Mouse (Mus musculus): ENCODE measurements around the gene Dnah5. TPM values are rescaled to one million over a fixed set of nuclear protein-coding genes. Genes with fewer than 3 reads are reported as not detected.
"Not testable (repeated sequence)": the region's sequence is repeated elsewhere in the genome, so short reads cannot be mapped to it uniquely, and the experiment has no call there.

Gene Dnah5
- total RNA-seq, 2 experiments from 2014 or later: not detected

GRCm38 (mm10) chr15:28260250-28260649 lies 56.7 kb downstream of the Dnah5 start:
- no peak for ATAC-seq (replicated peaks; ENCODE audit: low FRiP score, poor library complexity, severe bottlenecking)

- ATAC-seq (replicated peaks; ENCODE audit: low FRiP score, poor library complexity, severe bottlenecking): no peak
These were observed 95.9 kb downstream of the Dnah5 start for GRCm38 (mm10) chr15:28299438-28299837.

GRCm38 (mm10) chr15:28307131-28307530 lies 103.6 kb downstream of the Dnah5 start:
- no peak for ATAC-seq (replicated peaks; ENCODE audit: low FRiP score, poor library complexity, severe bottlenecking)

- ATAC-seq (replicated peaks; ENCODE audit: low FRiP score, poor library complexity, severe bottlenecking): no peak
These were observed 104.3 kb downstream of the Dnah5 start for GRCm38 (mm10) chr15:28307884-28308283.

GRCm38 (mm10) chr15:28310516-28310915 lies 107.0 kb downstream of the Dnah5 start:
- ATAC-seq (replicated peaks; ENCODE audit: low FRiP score, poor library complexity, severe bottlenecking): no peak

- no peak for ATAC-seq (replicated peaks; ENCODE audit: low FRiP score, poor library complexity, severe bottlenecking)
These were observed 109.9 kb downstream of the Dnah5 start for GRCm38 (mm10) chr15:28313451-28313850.

GRCm38 (mm10) chr15:28315812-28316528 lies 112.4 kb downstream of the Dnah5 start:
- ATAC-seq (replicated peaks; ENCODE audit: low FRiP score, poor library complexity, severe bottlenecking): no peak

- no peak for ATAC-seq (replicated peaks; ENCODE audit: low FRiP score, poor library complexity, severe bottlenecking)
These were observed 119.0 kb downstream of the Dnah5 start for GRCm38 (mm10) chr15:28322533-28322932.

- no peak for ATAC-seq (replicated peaks; ENCODE audit: low FRiP score, poor library complexity, severe bottlenecking)
These were observed 123.4 kb downstream of the Dnah5 start for GRCm38 (mm10) chr15:28326985-28327384.

GRCm38 (mm10) chr15:28327441-28327840 lies 123.9 kb downstream of the Dnah5 start:
- ATAC-seq (replicated peaks; ENCODE audit: low FRiP score, poor library complexity, severe bottlenecking): no peak

- no peak for ATAC-seq (replicated peaks; ENCODE audit: low FRiP score, poor library complexity, severe bottlenecking)
These were observed 137.6 kb downstream of the Dnah5 start for GRCm38 (mm10) chr15:28341151-28341550.

GRCm38 (mm10) chr15:28367561-28367960 lies 164.0 kb downstream of the Dnah5 start:
- no peak for ATAC-seq (replicated peaks; ENCODE audit: low FRiP score, poor library complexity, severe bottlenecking)

- no peak for ATAC-seq (replicated peaks; ENCODE audit: low FRiP score, poor library complexity, severe bottlenecking)
These were observed 166.9 kb downstream of the Dnah5 start for GRCm38 (mm10) chr15:28370431-28370830.

GRCm38 (mm10) chr15:28371506-28371905 lies 168.0 kb downstream of the Dnah5 start:
- no peak for ATAC-seq (replicated peaks; ENCODE audit: low FRiP score, poor library complexity, severe bottlenecking)

GRCm38 (mm10) chr15:28374394-28374793 lies 170.8 kb downstream of the Dnah5 start:
- ATAC-seq (replicated peaks; ENCODE audit: low FRiP score, poor library complexity, severe bottlenecking): no peak

- no peak for ATAC-seq (replicated peaks; ENCODE audit: low FRiP score, poor library complexity, severe bottlenecking)
These were observed 177.4 kb downstream of the Dnah5 start for GRCm38 (mm10) chr15:28380909-28381308.

- not testable (repeated sequence) for ATAC-seq (replicated peaks; ENCODE audit: low FRiP score, poor library complexity, severe bottlenecking)
These were observed 190.2 kb downstream of the Dnah5 start for GRCm38 (mm10) chr15:28393723-28394122.

GRCm38 (mm10) chr15:28395481-28395880 lies 191.9 kb downstream of the Dnah5 start:
- ATAC-seq (replicated peaks; ENCODE audit: low FRiP score, poor library complexity, severe bottlenecking): no peak

- no peak for ATAC-seq (replicated peaks; ENCODE audit: low FRiP score, poor library complexity, severe bottlenecking)
These were observed 194.9 kb downstream of the Dnah5 start for GRCm38 (mm10) chr15:28398472-28398871.

- ATAC-seq (replicated peaks; ENCODE audit: low FRiP score, poor library complexity, severe bottlenecking): no peak
These were observed 195.7 kb downstream of the Dnah5 start for GRCm38 (mm10) chr15:28399258-28399657.

GRCm38 (mm10) chr15:28404630-28405029 lies 201.1 kb downstream of the Dnah5 start:
- no peak for ATAC-seq (replicated peaks; ENCODE audit: low FRiP score, poor library complexity, severe bottlenecking)

- ATAC-seq (replicated peaks; ENCODE audit: low FRiP score, poor library complexity, severe bottlenecking): no peak
These were observed 201.6 kb downstream of the Dnah5 start for GRCm38 (mm10) chr15:28405136-28405535.

All from erythroblast, adult 5-6 weeks (primary cell).